ENCODE assay signal across 24 mouse cellular contexts in genomic region chr2:125342181-125342950, GRCm38 (mm10).
DNase-seq lines count a peak whose midpoint lies in the region; ATAC-seq and TF ChIP-seq lines count a peak whose summit lies in the region.
"Had no signal": no experiment of that assay in that cellular context is flagged by ENCODE, and none has a peak within 500 bp of the region (broad histone marks: within the 10 kb centered on the region; RNA-seq: fewer than 3 reads in every experiment).

No protein-coding gene starts in this region.

- H3K27ac ChIP-seq in lung, postnatal 0 days (ENCODE audit: low read length), result no peak overlapping the region
- H3K27ac ChIP-seq in stomach, postnatal 0 days (replicated peaks), result no peak overlapping the region
- H3K27ac ChIP-seq: forebrain, embryonic 10.5 days; forebrain, embryonic 13.5 days; heart, embryonic 15.5 days; hindbrain, embryonic 14.5 days; hindbrain, postnatal 0 days had no signal

- no peak overlapping the region for H3K4me3 ChIP-seq in lung, adult 2 months (replicated peaks; ENCODE audit: extremely low read depth, low read depth, low read length)
- no peak overlapping the region for H3K4me3 ChIP-seq in lung, postnatal 0 days (ENCODE audit: low read depth, low read length)
- H3K4me3 ChIP-seq in stomach, postnatal 0 days (ENCODE audit: low read depth, low read length), result no peak overlapping the region
- H3K4me3 ChIP-seq: forebrain, embryonic 10.5 days; forebrain, embryonic 13.5 days; heart, embryonic 12.5 days; heart, embryonic 15.5 days had no signal

- no peaks in the 10 kb centered on the region for H3K27me3 ChIP-seq in lung, postnatal 0 days (replicated peaks; ENCODE audit: insufficient read depth, low read length)
- no peaks in the 10 kb centered on the region for H3K27me3 ChIP-seq in stomach, postnatal 0 days (ENCODE audit: control insufficient read depth, insufficient read depth, low read length)
- H3K27me3 ChIP-seq: forebrain, embryonic 13.5 days; heart, embryonic 12.5 days; heart, embryonic 15.5 days had no signal

- no peak for TF ChIP-seq EP300 in lung, postnatal 0 days (IDR thresholded peaks at IDR 0.05)
- no peak for TF ChIP-seq EP300 in stomach, postnatal 0 days (optimal IDR thresholded peaks at IDR 0.05)

- WGBS in lung, adult 2 months, result 70% methylated on average over 21 of the region's 21 CpGs
- 58% methylated on average over 21 of the region's 21 CpGs for WGBS in lung, postnatal 0 days
- WGBS in stomach, postnatal 0 days, result 67% methylated on average over 21 of the region's 21 CpGs

- peak; percentile 86 for ATAC-seq in lung, postnatal 0 days
- ATAC-seq in stomach, postnatal 0 days (ENCODE audit: low FRiP score, low TSS enrichment), result 0 out of 2 replicates have a peak, but pooled peaks have one; percentile 54
- ATAC-seq: CD4-positive, CD25-positive, alpha-beta regulatory T cell, adult 4 months; forebrain, embryonic 13.5 days; forebrain, embryonic 16.5 days; hindbrain, postnatal 0 days had no signal

- TF ChIP-seq POLR2A in lung, adult 2 months (IDR thresholded peaks at IDR 0.05; ENCODE audit: borderline replicate concordance, extremely low read depth, low read depth, low read length), result no peak

- no peaks in the 10 kb centered on the region for H3K4me1 ChIP-seq in lung, adult 2 months (ENCODE audit: control insufficient read depth, insufficient read depth, low read length)
- H3K4me1 ChIP-seq in lung, postnatal 0 days (ENCODE audit: insufficient read depth, low read depth, low read length), result no peaks in the 10 kb centered on the region
- no peaks in the 10 kb centered on the region for H3K4me1 ChIP-seq in stomach, postnatal 0 days (replicated peaks; ENCODE audit: control insufficient read depth, insufficient read depth)
- H3K4me1 ChIP-seq: forebrain, embryonic 10.5 days; forebrain, embryonic 13.5 days; heart, embryonic 12.5 days; heart, embryonic 15.5 days had no signal

- peak overlapping the region; percentile 33 for H3K4me2 ChIP-seq in lung, postnatal 0 days (replicated peaks; ENCODE audit: low read depth, low read length)
- no peak overlapping the region for H3K4me2 ChIP-seq in stomach, postnatal 0 days (replicated peaks; ENCODE audit: low read depth)
- H3K4me2 ChIP-seq: forebrain, embryonic 13.5 days; heart, embryonic 12.5 days; heart, embryonic 15.5 days; hindbrain, embryonic 14.5 days had no signal

- no peak overlapping the region for H3K9ac ChIP-seq in lung, postnatal 0 days (replicated peaks; ENCODE audit: low read depth)
- no peak overlapping the region for H3K9ac ChIP-seq in stomach, postnatal 0 days (ENCODE audit: low read length)
- H3K9ac ChIP-seq: forebrain, embryonic 13.5 days; heart, embryonic 12.5 days; heart, embryonic 15.5 days; hindbrain, embryonic 14.5 days had no signal

- no peak for TF ChIP-seq CTCF in lung, adult 2 months (IDR thresholded peaks at IDR 0.05; ENCODE audit: insufficient read depth, low read length)
- TF ChIP-seq CTCF in lung, postnatal 0 days (IDR thresholded peaks at IDR 0.05), result no peak
- TF ChIP-seq CTCF in stomach, postnatal 0 days (IDR thresholded peaks at IDR 0.05; ENCODE audit: low read depth), result no peak

- peak; percentile 9 for DNase-seq in lung, adult 2 months
- DNase-seq in lung, postnatal 25 days (ENCODE audit: low spot score), result no peak
- peak; percentile 66 for DNase-seq in lung, postnatal 0 days (ENCODE audit: low spot score)
- DNase-seq in stomach, postnatal 0 days (ENCODE audit: low spot score), result peak; percentile 42
- DNase-seq in layer of hippocampus, postnatal 10 days (ENCODE audit: low spot score in 2 of 2), result no peak
- no peak for DNase-seq in gastrocnemius, postnatal 4 days (ENCODE audit: low spot score in 2 of 2)
- DNase-seq: adrenal gland, adult 8-10 months; adrenal gland, postnatal 25 days; cerebellum, adult 11-12 months; cerebellum, adult 8-10 months; cerebellum, postnatal 10 days; gastrocnemius, postnatal 10 days; gastrocnemius, postnatal 36 days; heart, adult 18-20 months; heart, postnatal 10 days; heart, postnatal 4 days had no signal

- no peaks in the 10 kb centered on the region for H3K36me3 ChIP-seq in lung, postnatal 0 days (ENCODE audit: insufficient read depth, low read length)
- peaks cover 7% of the 10 kb centered on the region; the same call in 1 of the 2 replicates for H3K36me3 ChIP-seq in stomach, postnatal 0 days (ENCODE audit: control insufficient read depth, insufficient read depth, low read length)

- no peaks in the 10 kb centered on the region for H3K9me3 ChIP-seq in lung, postnatal 0 days (ENCODE audit: low read length)
- no peaks in the 10 kb centered on the region for H3K9me3 ChIP-seq in stomach, postnatal 0 days (ENCODE audit: control insufficient read depth, low read length)
- H3K9me3 ChIP-seq: forebrain, embryonic 10.5 days; forebrain, embryonic 13.5 days; heart, embryonic 12.5 days; heart, embryonic 15.5 days had no signal

Comparison
In these comparisons a context has a peak if more than half of its experiments do, and no peak if none do; other contexts are left out.
1. DNase-seq: peak in lung, adult 2 months (single experiment), lung, postnatal 0 days (single experiment) and stomach, postnatal 0 days (single experiment); none in lung, postnatal 25 days (single experiment), layer of hippocampus, postnatal 10 days (0 of 2) and gastrocnemius, postnatal 4 days (0 of 2).